Mouse (Mus musculus) MEL (cell line): ENCODE results near the gene H2-DMb1. TPM values are rescaled to one million over a fixed set of nuclear protein-coding genes. Genes with fewer than 3 reads are reported as not detected.

ENCODE experiments used
- DNase-seq: peaks from one replicate; pipeline ENCODE4 v3.0.0; 2011; ENCODE audit warnings: low read depth, low spot score
- H3K27ac ChIP-seq: 2 replicates; pipeline ENCODE4 v1.5.1; 2012; ENCODE audit warnings: low read depth, mild to moderate bottlenecking, control low read depth, low read length, moderate library complexity; ENCODE audit not compliant: control insufficient read depth
- H3K27me3 ChIP-seq, 2 experiments: fragments of 150-350 bp in 1 of 2; sonication (generic) in 1 of 2; 2 replicates each; pipeline ENCODE4 v1.6.1; 2012; ENCODE audit warnings: low read length in 2 of 2, mild to moderate bottlenecking in 2 of 2, improper control_type of control experiment in 1 of 2, moderate library complexity in 1 of 2; ENCODE audit not compliant: insufficient read depth in 2 of 2, control insufficient read depth in 1 of 2
- H3K36me3 ChIP-seq, 2 experiments: 2 replicates each; pipeline ENCODE4 v1.6.1; 2012 to 2014; ENCODE audit warnings: low read length in 2 of 2, improper control_type of control experiment in 1 of 2, inconsistent platforms in 1 of 2, mild to moderate bottlenecking in 1 of 2; ENCODE audit not compliant: insufficient read depth in 2 of 2, control insufficient read depth in 1 of 2
- H3K4me1 ChIP-seq, 2 experiments: fragments of 150-350 bp in 1 of 2; sonication (generic) in 1 of 2; 2 replicates each; pipeline ENCODE4 v1.6.1; 2012; ENCODE audit warnings: low read length in 2 of 2, improper control_type of control experiment in 1 of 2, mild to moderate bottlenecking in 1 of 2; ENCODE audit not compliant: insufficient read depth in 2 of 2, control insufficient read depth in 1 of 2
- H3K4me3 ChIP-seq, 2 experiments: fragments of 150-350 bp in 1 of 2; sonication (generic) in 1 of 2; 2 replicates each; pipeline ENCODE4 v1.5.1; 2012; ENCODE audit warnings: low read depth in 2 of 2, low read length in 2 of 2, mild to moderate bottlenecking in 2 of 2, moderate library complexity in 2 of 2, control low read depth in 1 of 2, improper control_type of control experiment in 1 of 2; ENCODE audit not compliant: control insufficient read depth in 1 of 2, insufficient read depth in 1 of 2
- H3K79me2 ChIP-seq: 2 replicates; pipeline ENCODE4 v1.6.1; 2012; ENCODE audit warnings: mild to moderate bottlenecking, low read length, moderate library complexity; ENCODE audit not compliant: control insufficient read depth, poor library complexity, insufficient read depth
- H3K9ac ChIP-seq: 2 replicates; pipeline ENCODE4 v1.6.1; 2012; ENCODE audit warnings: low read depth, mild to moderate bottlenecking, control low read depth, low read length, moderate library complexity; ENCODE audit not compliant: control insufficient read depth, poor library complexity, severe bottlenecking
- H3K9me3 ChIP-seq: fragments of 150-350 bp; sonication (generic); replicated peaks from 2 replicates; pipeline ENCODE4 v1.6.1; 2012; ENCODE audit warnings: mild to moderate bottlenecking, low read length, improper control_type of control experiment, moderate library complexity; ENCODE audit not compliant: insufficient read depth
- BHLHE40 ChIP-seq: IDR thresholded peaks from 2 replicates; pipeline ENCODE4 v1.6.1; 2012; ENCODE audit warnings: low read depth, mild to moderate bottlenecking, inconsistent platforms, low read length, improper control_type of control experiment, borderline replicate concordance
- CTCF ChIP-seq, 3 experiments: IDR thresholded peaks in 2 of 3; conservative IDR thresholded peaks in 1 of 3; 2 replicates each; pipeline ENCODE4 v1.5.1; 2011 to 2012; ENCODE audit warnings: low read length in 3 of 3, low read depth in 2 of 3, mild to moderate bottlenecking in 2 of 3, improper control_type of control experiment in 1 of 3, inconsistent platforms in 1 of 3, mixed read lengths in 1 of 3, moderate library complexity in 1 of 3; ENCODE audit not compliant: control insufficient read depth in 1 of 3, insufficient read depth in 1 of 3, poor library complexity in 1 of 3, severe bottlenecking in 1 of 3
- GATA1 ChIP-seq: IDR thresholded peaks from 2 replicates; pipeline ENCODE4 v1.6.1; 2011; ENCODE audit warnings: low read depth, low read length, improper control_type of control experiment
- JUND ChIP-seq: IDR thresholded peaks from 2 replicates; pipeline ENCODE4 v1.6.1; 2011; ENCODE audit warnings: low read depth, mild to moderate bottlenecking, improper control_type of control experiment, low read length
- MAFK ChIP-seq: IDR thresholded peaks from 2 replicates; pipeline ENCODE4 v1.6.1; 2011; ENCODE audit warnings: low read depth, mild to moderate bottlenecking, low read length, improper control_type of control experiment, borderline replicate concordance
- MAX ChIP-seq: IDR thresholded peaks from 2 replicates; pipeline ENCODE4 v1.6.1; 2011; ENCODE audit warnings: low read length, improper control_type of control experiment
- MAZ ChIP-seq: IDR thresholded peaks from 2 replicates; pipeline ENCODE4 v1.6.1; 2012; ENCODE audit warnings: low read depth, mild to moderate bottlenecking, inconsistent platforms, low read length, improper control_type of control experiment
- MEF2A ChIP-seq: IDR thresholded peaks from 2 replicates; pipeline ENCODE4 v1.6.1; 2014; ENCODE audit warnings: low read depth, mild to moderate bottlenecking, inconsistent platforms, low read length, improper control_type of control experiment; ENCODE audit not compliant: poor library complexity, insufficient replicate concordance, severe bottlenecking; ENCODE audit errors: extremely low read depth
- MYB ChIP-seq: IDR thresholded peaks from 2 replicates; pipeline ENCODE4 v1.6.1; 2011; ENCODE audit warnings: mild to moderate bottlenecking, low read depth, low read length, improper control_type of control experiment
- MYC ChIP-seq: IDR thresholded peaks from 2 replicates; pipeline ENCODE4 v1.6.1; 2011; ENCODE audit warnings: low read depth, mild to moderate bottlenecking, low read length, improper control_type of control experiment, moderate library complexity
- POLR2AphosphoS2 ChIP-seq: IDR thresholded peaks from 2 replicates; pipeline ENCODE4 v1.6.1; 2011; ENCODE audit warnings: low read length, improper control_type of control experiment
- POLR2AphosphoS5 ChIP-seq: IDR thresholded peaks from 2 replicates; pipeline ENCODE4 v1.6.1; 2012; ENCODE audit warnings: low read depth, borderline replicate concordance, mild to moderate bottlenecking, inconsistent platforms, low read length, moderate library complexity, mixed read lengths
- SIN3A ChIP-seq: IDR thresholded peaks from 2 replicates; pipeline ENCODE4 v1.6.1; 2012; ENCODE audit warnings: low read length, improper control_type of control experiment, inconsistent platforms
- SMC3 ChIP-seq: IDR thresholded peaks from 2 replicates; pipeline ENCODE4 v1.6.1; 2011; ENCODE audit warnings: low read depth, low read length, improper control_type of control experiment
- TBP ChIP-seq: IDR thresholded peaks from 2 replicates; pipeline ENCODE4 v1.8.0; 2011; ENCODE audit warnings: low read depth, low read length, improper control_type of control experiment
- UBTF ChIP-seq: IDR thresholded peaks from 2 replicates; pipeline ENCODE4 v1.6.1; 2012; ENCODE audit warnings: low read depth, mild to moderate bottlenecking, inconsistent platforms, low read length, improper control_type of control experiment, moderate library complexity, borderline replicate concordance; ENCODE audit not compliant: insufficient read depth
- USF2 ChIP-seq, 2 experiments: IDR thresholded peaks; 2 replicates each; pipeline ENCODE4 v1.6.1; 2011 to 2012; ENCODE audit warnings: improper control_type of control experiment in 2 of 2, low read length in 2 of 2, borderline replicate concordance in 1 of 2, inconsistent platforms in 1 of 2, low read depth in 1 of 2, mild to moderate bottlenecking in 1 of 2; ENCODE audit not compliant: insufficient read depth in 1 of 2
- ZC3H11A ChIP-seq: IDR thresholded peaks from 2 replicates; pipeline ENCODE4 v1.6.1; 2012; ENCODE audit warnings: low read depth, mild to moderate bottlenecking, inconsistent platforms, low read length, improper control_type of control experiment
- polyA plus RNA-seq, 2 experiments: library from polyadenylated mRNA; stranded (reverse) in 1 of 2; unstranded in 1 of 2; fragments of >175 nt in 1 of 2; fragments of >200 nt in 1 of 2; gene quantifications; 2 replicates each; pipeline versions ENCODE4 v1.2.1 to v1.2.4; 2012; ENCODE audit warnings: low replicate concordance in 2 of 2, low read depth in 1 of 2; ENCODE audit not compliant: insufficient read length in 2 of 2, insufficient read depth in 1 of 2, missing spikeins in 1 of 2
- total RNA-seq: library from RNA; depleted of rRNA; stranded (reverse); fragments of 300-350 nt; gene quantifications from 2 replicates; pipeline ENCODE4 v1.2.3, GENCODE M21; 2012

The H2-DMb1 gene
- total and polyA plus RNA-seq, 3 experiments, result 0.67 TPM; not detected in 2

DNA sequence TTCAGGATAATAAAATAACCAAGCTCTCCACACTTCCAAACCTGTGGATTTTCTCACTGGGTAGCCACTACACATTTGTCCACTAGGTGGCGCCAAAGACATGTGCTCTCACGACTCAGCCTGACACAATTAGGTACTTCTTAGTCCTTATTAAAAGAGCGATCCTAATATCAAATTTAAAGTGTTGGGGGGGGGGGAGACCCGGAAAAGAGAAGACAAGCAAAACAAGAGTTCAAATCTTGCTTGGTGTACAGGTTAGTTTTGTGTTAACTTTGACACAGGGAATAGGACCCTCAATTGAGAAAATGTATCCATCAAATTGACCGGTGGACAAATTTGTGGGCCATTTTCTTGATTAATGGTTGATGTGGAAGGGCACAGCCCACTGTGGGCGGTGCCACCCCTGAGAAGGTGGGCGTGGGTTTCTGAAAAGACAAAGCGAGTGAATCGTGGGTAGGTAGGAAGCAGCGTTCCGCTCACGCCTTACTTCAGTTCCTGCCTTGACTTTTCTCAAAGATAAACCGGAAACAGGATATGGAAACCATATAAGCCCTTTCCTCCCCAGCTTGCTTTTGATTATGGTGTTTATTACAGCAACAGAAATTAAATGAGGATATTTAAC is 18.1 kb downstream of the H2-DMb1 start (continued):
- peak; percentile 53; the same call in 1 of the 2 replicates for TF ChIP-seq JUND
- TF ChIP-seq ZC3H11A, result peak; percentile 94
- no peak for TF ChIP-seq GATA1
- TF ChIP-seq SMC3, result peak; percentile 95
- TF ChIP-seq MAZ, result peak; percentile 68; the same call in 1 of the 2 replicates
- TF ChIP-seq MAFK, result no peak
- TF ChIP-seq POLR2AphosphoS5, result no peak
- TF ChIP-seq MYB, result no peak
- no peak for TF ChIP-seq USF2 (IDR thresholded peaks at IDR 0.05; ENCODE audit: borderline replicate concordance in 1 of 2, insufficient read depth in 1 of 2, low read depth in 1 of 2, low read length in 2 of 2)
- peak; percentile 71 for TF ChIP-seq TBP
- TF ChIP-seq MEF2A, result no peak
- TF ChIP-seq BHLHE40, result no peak
- peak; percentile 87 for TF ChIP-seq SIN3A
- TF ChIP-seq MAX, result no peak; the same call in 1 of the 2 replicates
- peak; percentile 40; the same call in 1 of the 2 replicates for TF ChIP-seq POLR2AphosphoS2
- TF ChIP-seq UBTF, result no peak

DNA sequence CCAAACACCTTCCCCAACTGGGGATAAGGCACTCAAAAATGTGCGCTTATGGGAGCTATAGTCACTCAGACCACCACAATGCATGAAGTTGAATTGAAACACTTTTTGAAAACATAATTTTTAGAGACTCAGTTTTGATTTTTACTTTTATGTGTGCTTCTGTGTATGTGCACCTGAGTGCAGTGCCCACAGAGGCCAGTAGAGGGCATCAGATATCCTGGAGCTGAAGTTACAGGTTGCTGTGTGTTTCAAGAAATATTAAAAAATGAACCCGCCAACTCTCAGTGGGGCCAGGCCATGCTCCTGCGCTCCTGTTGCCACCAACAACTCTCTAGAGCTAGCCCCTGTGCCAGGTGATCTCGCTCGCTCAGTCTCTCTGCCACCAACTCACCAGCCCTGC is 19.7 kb downstream of the H2-DMb1 start:
- no peaks in the 10 kb centered on the region for H3K79me2 ChIP-seq
- H3K9me3 ChIP-seq, result no peaks in the 10 kb centered on the region
- H3K4me3 ChIP-seq, result no peak overlapping the region
- TF ChIP-seq MYC (no peak), CTCF (IDR thresholded peaks at IDR 0.05 in 2 of 3, conservative IDR thresholded peaks at IDR 0.05 in 1 of 3; ENCODE audit: control insufficient read depth in 1 of 3, insufficient read depth in 1 of 3, low read depth in 2 of 3, low read length in 3 of 3, poor library complexity in 1 of 3, severe bottlenecking in 1 of 3) (peak; percentile 17 to 47 (median 19); a peak in 3 of 6 replicates), SMC3 (peak; percentile 29; the same call in 1 of the 2 replicates)
- 0 out of 4 replicates have a peak, but pooled peaks cover 0 to 3% of the 10 kb centered on the region in 2 experiments for H3K4me1 ChIP-seq
- no peak overlapping the region for H3K9ac ChIP-seq
- H3K36me3 ChIP-seq, result peaks cover 0 to 3% of the 10 kb centered on the region in 2 experiments; a peak in 2 of 4 replicates
- H3K27ac ChIP-seq, result no peak overlapping the region
- H3K27me3 ChIP-seq, result no peaks in the 10 kb centered on the region
- DNase-seq, result peak; percentile 32
